ENCODE assay signal across 29 mouse cellular contexts in the genomic region with DNA sequence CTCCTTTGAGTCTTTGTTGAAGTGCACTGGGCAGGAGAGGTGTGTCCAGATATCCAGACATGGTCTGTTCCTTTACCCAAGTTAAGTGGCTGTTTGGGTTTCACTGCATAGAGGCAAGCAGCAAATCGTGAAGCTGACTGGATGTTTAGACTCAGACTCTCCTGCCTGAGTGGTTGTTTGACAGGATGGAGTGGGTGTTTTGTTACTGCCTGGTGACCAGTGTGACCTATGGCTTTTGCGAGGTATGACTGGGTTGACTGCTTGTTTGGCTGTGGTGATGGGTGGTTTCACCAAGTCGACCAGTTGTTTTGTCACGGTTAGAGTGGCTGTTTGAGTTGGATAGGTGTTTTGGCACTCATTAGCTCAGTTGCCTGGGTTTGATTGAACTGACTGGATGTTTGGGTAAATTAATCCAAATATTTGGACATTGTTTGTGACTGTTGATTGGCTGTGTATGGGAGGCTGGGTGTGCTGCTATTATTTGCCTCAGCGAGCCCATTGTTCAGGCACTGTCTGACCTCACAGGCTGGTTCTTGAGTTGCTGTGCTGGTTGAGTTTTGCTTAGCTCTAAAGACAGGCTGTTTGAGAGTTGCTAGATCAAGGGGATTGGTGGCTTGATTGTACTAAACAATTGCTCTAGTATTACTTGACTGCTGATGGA. TPM values are rescaled to one million over a fixed set of nuclear protein-coding genes. Genes with fewer than 3 reads are reported as not detected.
A peak's percentile ranks its signal among the peaks of the same experiment; 100 is the strongest.
DNase-seq lines count a peak whose midpoint lies in the region; ATAC-seq and TF ChIP-seq lines count a peak whose summit lies in the region.
"Had no signal": no experiment of that assay in that cellular context is flagged by ENCODE, and none has a peak within 500 bp of the region (broad histone marks: within the 10 kb centered on the region; RNA-seq: fewer than 3 reads in every experiment).

No protein-coding gene starts in this region.

- H3K4me3 ChIP-seq in forebrain, embryonic 11.5 days (ENCODE audit: low read depth, low read length): no peak overlapping the region
- H3K4me3 ChIP-seq in forebrain, embryonic 10.5 days: no peak overlapping the region
- no peak overlapping the region for H3K4me3 ChIP-seq in lung, embryonic 14.5 days (ENCODE audit: low read depth, low read length)
- no peak overlapping the region for H3K4me3 ChIP-seq in limb, embryonic 10.5 days
- H3K4me3 ChIP-seq: embryonic facial prominence, embryonic 10.5 days; heart, adult 2 months; heart, embryonic 13.5 days; hindbrain, embryonic 13.5 days; liver, embryonic 15.5 days; midbrain, embryonic 12.5 days; neural tube, embryonic 15.5 days had no signal

- H3K36me3 ChIP-seq in forebrain, embryonic 11.5 days (ENCODE audit: control insufficient read depth, insufficient read depth, low read length): no peaks in the 10 kb centered on the region
- H3K36me3 ChIP-seq in forebrain, embryonic 10.5 days (replicated peaks): no peaks in the 10 kb centered on the region
- no peaks in the 10 kb centered on the region for H3K36me3 ChIP-seq in lung, embryonic 14.5 days (ENCODE audit: insufficient read depth)
- no peaks in the 10 kb centered on the region for H3K36me3 ChIP-seq in limb, embryonic 10.5 days
- H3K36me3 ChIP-seq: embryonic facial prominence, embryonic 10.5 days; heart, embryonic 13.5 days; hindbrain, embryonic 13.5 days; liver, embryonic 15.5 days; midbrain, embryonic 12.5 days; neural tube, embryonic 15.5 days had no signal

- H3K4me1 ChIP-seq in forebrain, embryonic 11.5 days (replicated peaks; ENCODE audit: control insufficient read depth, insufficient read depth, low read length): no peaks in the 10 kb centered on the region
- H3K4me1 ChIP-seq in forebrain, embryonic 10.5 days: peaks cover 17% of the 10 kb centered on the region
- H3K4me1 ChIP-seq in lung, embryonic 14.5 days (ENCODE audit: insufficient read depth): no peaks in the 10 kb centered on the region
- peaks cover 27% of the 10 kb centered on the region for H3K4me1 ChIP-seq in limb, embryonic 10.5 days
- H3K4me1 ChIP-seq: heart, embryonic 13.5 days; liver, embryonic 15.5 days; midbrain, embryonic 12.5 days had no signal

- no peak for TF ChIP-seq CTCF in lung, embryonic 14.5 days (IDR thresholded peaks at IDR 0.05; ENCODE audit: low read depth)

- no peak overlapping the region for H3K9ac ChIP-seq in forebrain, embryonic 11.5 days (ENCODE audit: low read length)
- no peak overlapping the region for H3K9ac ChIP-seq in lung, embryonic 14.5 days
- H3K9ac ChIP-seq: heart, embryonic 13.5 days; hindbrain, embryonic 13.5 days; liver, embryonic 15.5 days; midbrain, embryonic 12.5 days; neural tube, embryonic 15.5 days had no signal

- no peak overlapping the region for H3K4me2 ChIP-seq in forebrain, embryonic 11.5 days (ENCODE audit: low read depth, low read length, severe bottlenecking)
- no peak overlapping the region for H3K4me2 ChIP-seq in lung, embryonic 14.5 days
- H3K4me2 ChIP-seq: heart, embryonic 13.5 days; hindbrain, embryonic 13.5 days; liver, embryonic 15.5 days; midbrain, embryonic 12.5 days; neural tube, embryonic 15.5 days had no signal

- H3K27ac ChIP-seq in forebrain, embryonic 11.5 days (ENCODE audit: low read depth, low read length): no peak overlapping the region
- no peak overlapping the region for H3K27ac ChIP-seq in forebrain, embryonic 10.5 days
- no peak overlapping the region for H3K27ac ChIP-seq in lung, embryonic 14.5 days (ENCODE audit: low read depth)
- H3K27ac ChIP-seq in limb, embryonic 10.5 days: no peak overlapping the region
- H3K27ac ChIP-seq: heart, adult 2 months; heart, embryonic 13.5 days; hindbrain, embryonic 13.5 days; liver, embryonic 15.5 days; midbrain, embryonic 12.5 days; neural tube, embryonic 15.5 days had no signal

- 38% methylated on average over 5 of the region's 5 CpGs for WGBS in forebrain, embryonic 11.5 days
- 47% methylated on average over 5 of the region's 5 CpGs for WGBS in forebrain, embryonic 10.5 days
- WGBS in lung, embryonic 14.5 days: 12% methylated on average over 5 of the region's 5 CpGs
- 54% methylated on average over 5 of the region's 5 CpGs for WGBS in limb, embryonic 10.5 days

- no peaks in the 10 kb centered on the region for H3K9me3 ChIP-seq in forebrain, embryonic 11.5 days (ENCODE audit: control insufficient read depth, low read length)
- H3K9me3 ChIP-seq in forebrain, embryonic 10.5 days: no peaks in the 10 kb centered on the region
- H3K9me3 ChIP-seq in lung, embryonic 14.5 days (ENCODE audit: low read depth, low read length): no peaks in the 10 kb centered on the region
- no peaks in the 10 kb centered on the region for H3K9me3 ChIP-seq in limb, embryonic 10.5 days (replicated peaks)
- H3K9me3 ChIP-seq: embryonic facial prominence, embryonic 10.5 days; heart, embryonic 13.5 days; hindbrain, embryonic 13.5 days; liver, embryonic 15.5 days; midbrain, embryonic 12.5 days; neural tube, embryonic 15.5 days had no signal

- peaks cover 73% of the 10 kb centered on the region for H3K27me3 ChIP-seq in forebrain, embryonic 11.5 days (ENCODE audit: control insufficient read depth, insufficient read depth, low read length)
- peaks cover 100% of the 10 kb centered on the region for H3K27me3 ChIP-seq in forebrain, embryonic 10.5 days (ENCODE audit: poor library complexity, severe bottlenecking)
- no peaks in the 10 kb centered on the region for H3K27me3 ChIP-seq in lung, embryonic 14.5 days (ENCODE audit: insufficient read depth, low read length)
- H3K27me3 ChIP-seq in limb, embryonic 10.5 days (ENCODE audit: low read depth, poor library complexity, severe bottlenecking): peaks cover 68% of the 10 kb centered on the region
- H3K27me3 ChIP-seq: liver, embryonic 15.5 days; midbrain, embryonic 12.5 days had no signal

- ATAC-seq in forebrain, embryonic 11.5 days (replicated peaks; ENCODE audit: low FRiP score): peak; percentile 77
- ATAC-seq in lung, embryonic 14.5 days (ENCODE audit: insufficient read depth): peak; percentile 80
- no peak for ATAC-seq in granulocyte monocyte progenitor cell, adult 5-6 weeks (replicated peaks; ENCODE audit: poor library complexity, severe bottlenecking)
- ATAC-seq: inflammation-experienced regulatory T-cells, adult 6 months had no signal

- no peak for DNase-seq in forebrain, embryonic 11.5 days (ENCODE audit: low spot score)
- no peak for DNase-seq in forebrain, embryonic 10.5 days (ENCODE audit: extremely low spot score, low spot score)
- peak; percentile 55 for DNase-seq in Muller cell, postnatal 12 days (ENCODE audit: inconsistent ontology term)
- peak; percentile 73 for DNase-seq in lung, embryonic 14.5 days
- peak; percentile 18 for DNase-seq in lung, postnatal 25 days (ENCODE audit: low spot score)
- DNase-seq in layer of hippocampus, adult 9-11 months: no peak
- no peak for DNase-seq in limb, embryonic 10.5 days (ENCODE audit: low spot score)
- DNase-seq: adrenal gland, postnatal 36 days; cerebellum, adult 11 months; cerebellum, adult 9-11 months; gastrocnemius, postnatal 25 days; heart, adult 2 months; heart, postnatal 14 days; right cerebral cortex, postnatal 25 days; thymus, postnatal 14 days had no signal

RNA-seq across cellular contexts. Expression of a gene that starts 24.1 kb away (rescaled TPM):
- polyA plus RNA-seq in forebrain, embryonic 11.5 days (2014; fragmentation: Nextera tagmentation; extraction: Ambion mirVana): not detected in 2 replicates
- 0.09 TPM in 1 of 2 replicates, not detected in the other for polyA plus RNA-seq in forebrain, embryonic 10.5 days (2016; fragmentation: Nextera tagmentation; extraction: Ambion mirVana)
- not detected in 2 replicates for polyA plus RNA-seq in lung, embryonic 14.5 days (2014; fragmentation: Nextera tagmentation; extraction: Ambion mirVana)
- polyA plus RNA-seq in limb, embryonic 10.5 days (2016; fragmentation: Nextera tagmentation; extraction: Ambion mirVana): not detected in 2 replicates
- total RNA-seq in granulocyte monocyte progenitor cell, adult 5-6 weeks (2014; fragmentation: Nextera tagmentation): not detected in 2 replicates
- not detected in 2 replicates for total RNA-seq in granulocyte monocyte progenitor cell, adult 5-6 weeks (2017)
- total RNA-seq: adrenal gland, postnatal 36 days; gastrocnemius, postnatal 25 days; heart, adult 2 months; heart, postnatal 14 days; left cerebral cortex, adult 18-20 months; left cerebral cortex, postnatal 25 days; megakaryocyte, adult 5-6 weeks had no signal
- polyA plus RNA-seq: cortical plate, adult 2 months; embryonic facial prominence, embryonic 10.5 days; heart, adult 2 months; heart, embryonic 13.5 days; hindbrain, embryonic 13.5 days; inflammation-experienced regulatory T-cells, adult 6 months; limb, embryonic 14.5 days; liver, embryonic 15.5 days; midbrain, embryonic 12.5 days; neural tube, embryonic 15.5 days; stomach, embryonic 14.5 days had no signal

Comparison
In these comparisons a context has a peak if more than half of its experiments do, and no peak if none do; other contexts are left out.
1. DNase-seq: peak in Muller cell, postnatal 12 days (single experiment), lung, embryonic 14.5 days (single experiment) and lung, postnatal 25 days (single experiment); none in forebrain, embryonic 11.5 days (single experiment), forebrain, embryonic 10.5 days (single experiment), layer of hippocampus, adult 9-11 months (single experiment) and limb, embryonic 10.5 days (single experiment).